Mouse (Mus musculus): ENCODE data around the gene Efl1. TPM values are rescaled to one million over a fixed set of nuclear protein-coding genes. Genes with fewer than 3 reads are reported as not detected.

Gene Efl1
- polyA plus RNA-seq, 1 experiment from 2014 or later: 22.8 TPM

GRCm38 (mm10) chr7:82676001-82676400 is 27.6 kb downstream of the Efl1 start:
- Histone ChIP-seq H3K4me3 (replicated peaks; ENCODE audit: low read length) (no peak overlapping the region), H3K4me1 (ENCODE audit: control insufficient read depth, insufficient read depth, low read length) (no peaks in the 10 kb centered on the region), H3K4me2 (ENCODE audit: low read depth, low read length) (no peak overlapping the region), H3K9me3 (replicated peaks; ENCODE audit: control insufficient read depth, low read length) (no peaks in the 10 kb centered on the region), H3K36me3 (ENCODE audit: control insufficient read depth, insufficient read depth, low read length) (0 out of 2 replicates have a peak, but pooled peaks cover 2% of the 10 kb centered on the region), H3K27ac (ENCODE audit: low read length) (no peak overlapping the region), H3K9ac (ENCODE audit: low read length) (no peak overlapping the region), H3K27me3 (ENCODE audit: control insufficient read depth, insufficient read depth, low read length) (no peaks in the 10 kb centered on the region)
- WGBS: 79% methylated on average over 5 of the region's 5 CpGs
- no peak for ATAC-seq (ENCODE audit: insufficient read depth, low FRiP score)

- H3K27me3 ChIP-seq (ENCODE audit: control insufficient read depth, insufficient read depth, low read length): no peaks in the 10 kb centered on the region
- H3K4me1 ChIP-seq (ENCODE audit: control insufficient read depth, insufficient read depth, low read length): no peaks in the 10 kb centered on the region
- no peaks in the 10 kb centered on the region for H3K9me3 ChIP-seq (replicated peaks; ENCODE audit: control insufficient read depth, low read length)
- 75% methylated on average over 6 of the region's 6 CpGs for WGBS
- no peak overlapping the region for H3K4me3 ChIP-seq (replicated peaks; ENCODE audit: low read length)
- 0 out of 2 replicates have a peak, but pooled peaks cover 8% of the 10 kb centered on the region for H3K36me3 ChIP-seq (ENCODE audit: control insufficient read depth, insufficient read depth, low read length)
- ATAC-seq (ENCODE audit: insufficient read depth, low FRiP score): no peak
- H3K27ac ChIP-seq (ENCODE audit: low read length): no peak overlapping the region
- H3K4me2 ChIP-seq (ENCODE audit: low read depth, low read length): no peak overlapping the region
- H3K9ac ChIP-seq (ENCODE audit: low read length): no peak overlapping the region
Measured at GRCm38 (mm10) chr7:82676834-82677233, 28.4 kb downstream of the Efl1 start.

- ATAC-seq (ENCODE audit: insufficient read depth, low FRiP score): no peak
- WGBS: 85% methylated on average over 5 of the region's 5 CpGs
- no peak overlapping the region for H3K9ac ChIP-seq (ENCODE audit: low read length)
- no peaks in the 10 kb centered on the region for H3K4me1 ChIP-seq (ENCODE audit: control insufficient read depth, insufficient read depth, low read length)
- H3K27ac ChIP-seq (ENCODE audit: low read length): no peak overlapping the region
- H3K27me3 ChIP-seq (ENCODE audit: control insufficient read depth, insufficient read depth, low read length): no peaks in the 10 kb centered on the region
- H3K4me3 ChIP-seq (replicated peaks; ENCODE audit: low read length): no peak overlapping the region
- H3K4me2 ChIP-seq (ENCODE audit: low read depth, low read length): no peak overlapping the region
- 0 out of 2 replicates have a peak, but pooled peaks cover 6% of the 10 kb centered on the region for H3K36me3 ChIP-seq (ENCODE audit: control insufficient read depth, insufficient read depth, low read length)
- H3K9me3 ChIP-seq (replicated peaks; ENCODE audit: control insufficient read depth, low read length): no peaks in the 10 kb centered on the region
Measured at GRCm38 (mm10) chr7:82679901-82680300, 31.5 kb downstream of the Efl1 start.

GRCm38 (mm10) chr7:82688736-82689135 is 40.3 kb downstream of the Efl1 start:
- WGBS: 29% methylated on average over 3 of the region's 3 CpGs
- H3K4me1 ChIP-seq (ENCODE audit: control insufficient read depth, insufficient read depth, low read length): peaks cover 6% of the 10 kb centered on the region; the same call in 1 of the 2 replicates
- ATAC-seq (ENCODE audit: insufficient read depth, low FRiP score): peak; percentile 87
- H3K4me3 ChIP-seq (replicated peaks; ENCODE audit: low read length): no peak overlapping the region
- no peak overlapping the region for H3K27ac ChIP-seq (ENCODE audit: low read length)
- H3K9ac ChIP-seq (ENCODE audit: low read length): no peak overlapping the region
- no peaks in the 10 kb centered on the region for H3K27me3 ChIP-seq (ENCODE audit: control insufficient read depth, insufficient read depth, low read length)
- H3K4me2 ChIP-seq (ENCODE audit: low read depth, low read length): no peak overlapping the region
- H3K9me3 ChIP-seq (replicated peaks; ENCODE audit: control insufficient read depth, low read length): no peaks in the 10 kb centered on the region
- H3K36me3 ChIP-seq (ENCODE audit: control insufficient read depth, insufficient read depth, low read length): peaks cover 12% of the 10 kb centered on the region; the same call in 1 of the 2 replicates

- Histone ChIP-seq H3K9ac (ENCODE audit: low read length) (no peak overlapping the region), H3K36me3 (ENCODE audit: control insufficient read depth, insufficient read depth, low read length) (peaks cover 12% of the 10 kb centered on the region; the same call in 1 of the 2 replicates), H3K4me2 (ENCODE audit: low read depth, low read length) (no peak overlapping the region), H3K9me3 (replicated peaks; ENCODE audit: control insufficient read depth, low read length) (no peaks in the 10 kb centered on the region), H3K27me3 (ENCODE audit: control insufficient read depth, insufficient read depth, low read length) (no peaks in the 10 kb centered on the region), H3K4me3 (replicated peaks; ENCODE audit: low read length) (no peak overlapping the region), H3K4me1 (ENCODE audit: control insufficient read depth, insufficient read depth, low read length) (peaks cover 6% of the 10 kb centered on the region; the same call in 1 of the 2 replicates), H3K27ac (ENCODE audit: low read length) (no peak overlapping the region)
- WGBS: 77% methylated on average over 6 of the region's 6 CpGs
- no peak for ATAC-seq (ENCODE audit: insufficient read depth, low FRiP score)
Measured at GRCm38 (mm10) chr7:82691021-82691738, 42.8 kb downstream of the Efl1 start.

GRCm38 (mm10) chr7:82697668-82698067 is 49.3 kb downstream of the Efl1 start:
- no peak overlapping the region for H3K9ac ChIP-seq (ENCODE audit: low read length)
- no peaks in the 10 kb centered on the region for H3K4me1 ChIP-seq (ENCODE audit: control insufficient read depth, insufficient read depth, low read length)
- H3K36me3 ChIP-seq (ENCODE audit: control insufficient read depth, insufficient read depth, low read length): peaks cover 11% of the 10 kb centered on the region; the same call in 1 of the 2 replicates
- 82% methylated on average over 8 of the region's 8 CpGs for WGBS
- ATAC-seq (ENCODE audit: insufficient read depth, low FRiP score): no peak
- H3K27ac ChIP-seq (ENCODE audit: low read length): peak overlapping the region; percentile 69
- no peak overlapping the region for H3K4me3 ChIP-seq (replicated peaks; ENCODE audit: low read length)
- no peaks in the 10 kb centered on the region for H3K9me3 ChIP-seq (replicated peaks; ENCODE audit: control insufficient read depth, low read length)
- H3K4me2 ChIP-seq (ENCODE audit: low read depth, low read length): no peak overlapping the region
- H3K27me3 ChIP-seq (ENCODE audit: control insufficient read depth, insufficient read depth, low read length): no peaks in the 10 kb centered on the region

GRCm38 (mm10) chr7:82698968-82699367 is 50.6 kb downstream of the Efl1 start:
- Histone ChIP-seq H3K4me3 (replicated peaks; ENCODE audit: low read length) (no peak overlapping the region), H3K9me3 (replicated peaks; ENCODE audit: control insufficient read depth, low read length) (no peaks in the 10 kb centered on the region), H3K4me2 (ENCODE audit: low read depth, low read length) (no peak overlapping the region), H3K9ac (ENCODE audit: low read length) (no peak overlapping the region), H3K4me1 (ENCODE audit: control insufficient read depth, insufficient read depth, low read length) (no peaks in the 10 kb centered on the region), H3K36me3 (ENCODE audit: control insufficient read depth, insufficient read depth, low read length) (no peaks in the 10 kb centered on the region; the same call in 1 of the 2 replicates), H3K27me3 (ENCODE audit: control insufficient read depth, insufficient read depth, low read length) (no peaks in the 10 kb centered on the region), H3K27ac (ENCODE audit: low read length) (no peak overlapping the region)
- 94% methylated on average over 3 of the region's 3 CpGs for WGBS
- no peak for ATAC-seq (ENCODE audit: insufficient read depth, low FRiP score)

- no peak overlapping the region for H3K4me3 ChIP-seq (replicated peaks; ENCODE audit: low read length)
- ATAC-seq (ENCODE audit: insufficient read depth, low FRiP score): no peak
- 77% methylated on average over 5 of the region's 5 CpGs for WGBS
- H3K9ac ChIP-seq (ENCODE audit: low read length): no peak overlapping the region
- no peaks in the 10 kb centered on the region for H3K27me3 ChIP-seq (ENCODE audit: control insufficient read depth, insufficient read depth, low read length)
- H3K4me1 ChIP-seq (ENCODE audit: control insufficient read depth, insufficient read depth, low read length): no peaks in the 10 kb centered on the region
- H3K27ac ChIP-seq (ENCODE audit: low read length): no peak overlapping the region
- no peaks in the 10 kb centered on the region; the same call in 1 of the 2 replicates for H3K36me3 ChIP-seq (ENCODE audit: control insufficient read depth, insufficient read depth, low read length)
- H3K4me2 ChIP-seq (ENCODE audit: low read depth, low read length): no peak overlapping the region
- no peaks in the 10 kb centered on the region for H3K9me3 ChIP-seq (replicated peaks; ENCODE audit: control insufficient read depth, low read length)
Measured at GRCm38 (mm10) chr7:82702384-82703343, 54.2 kb downstream of the Efl1 start.

GRCm38 (mm10) chr7:82709172-82709571 is 60.8 kb downstream of the Efl1 start:
- no peak for ATAC-seq (ENCODE audit: insufficient read depth, low FRiP score)
- no peaks in the 10 kb centered on the region for H3K27me3 ChIP-seq (ENCODE audit: control insufficient read depth, insufficient read depth, low read length)
- no peak overlapping the region for H3K4me3 ChIP-seq (replicated peaks; ENCODE audit: low read length)
- H3K4me2 ChIP-seq (ENCODE audit: low read depth, low read length): no peak overlapping the region
- H3K9ac ChIP-seq (ENCODE audit: low read length): no peak overlapping the region
- H3K4me1 ChIP-seq (ENCODE audit: control insufficient read depth, insufficient read depth, low read length): no peaks in the 10 kb centered on the region
- no peak overlapping the region for H3K27ac ChIP-seq (ENCODE audit: low read length)
- WGBS: 94% methylated on average over 4 of the region's 4 CpGs
- H3K36me3 ChIP-seq (ENCODE audit: control insufficient read depth, insufficient read depth, low read length): no peaks in the 10 kb centered on the region
- H3K9me3 ChIP-seq (replicated peaks; ENCODE audit: control insufficient read depth, low read length): no peaks in the 10 kb centered on the region
